Mouse (Mus musculus): ENCODE results near the gene Safb.

DNA sequence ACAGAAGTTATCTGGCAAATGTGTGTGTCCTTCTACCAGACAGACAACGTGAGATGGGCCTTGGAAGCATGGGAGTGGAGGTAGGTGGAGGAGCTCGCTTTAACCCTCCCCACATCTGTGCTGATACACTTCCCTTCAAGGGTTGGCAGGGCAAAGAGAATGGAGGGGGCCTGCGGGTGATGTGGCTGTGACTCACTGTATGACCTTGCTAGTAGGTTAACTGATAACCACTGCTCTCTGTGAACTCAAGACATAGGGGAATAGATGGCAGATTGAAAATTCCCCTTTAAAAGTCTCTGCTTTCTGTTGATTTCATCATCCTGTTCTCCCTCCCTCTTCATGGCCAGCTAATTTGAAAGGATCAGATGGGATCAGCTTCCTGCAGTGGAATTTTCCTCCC lies 40.9 kb downstream of the Safb start:
- no peak for TF ChIP-seq CTCF (IDR thresholded peaks at IDR 0.05; ENCODE audit: low read depth)
- no peak for TF ChIP-seq EP300 (IDR thresholded peaks at IDR 0.05; ENCODE audit: low read depth)

Data from liver, embryonic 14.5 days (tissue).